ENCODE assay signal across 8 mouse cellular contexts in genomic region chr5:110386371-110387330, GRCm38 (mm10). TPM values are rescaled to one million over a fixed set of nuclear protein-coding genes. Genes with fewer than 3 reads are reported as not detected.
DNase-seq lines count a peak whose midpoint lies in the region; ATAC-seq and TF ChIP-seq lines count a peak whose summit lies in the region.
"Had no signal": no experiment of that assay in that cellular context is flagged by ENCODE, and none has a peak within 500 bp of the region (broad histone marks: within the 10 kb centered on the region; RNA-seq: fewer than 3 reads in every experiment).

No protein-coding gene starts in this region.

- no peak overlapping the region for H3K27ac ChIP-seq in intestine, postnatal 0 days (ENCODE audit: low read depth, low read length)
- H3K27ac ChIP-seq in limb, embryonic 13.5 days: peak overlapping the region; percentile 61
- H3K27ac ChIP-seq in midbrain, embryonic 13.5 days: peak overlapping the region; percentile 64

- TF ChIP-seq CTCF in intestine, postnatal 0 days (IDR thresholded peaks at IDR 0.05; ENCODE audit: low read depth): no peak

- ATAC-seq in intestine, postnatal 0 days: peak; percentile 70
- peak; percentile 92 for ATAC-seq in limb, embryonic 13.5 days (ENCODE audit: low FRiP score, low read depth)
- ATAC-seq in midbrain, embryonic 13.5 days: peak; percentile 88

- WGBS in intestine, postnatal 0 days: 2% methylated on average over 90 of the region's 90 CpGs
- WGBS in limb, embryonic 13.5 days: under 1% methylated on average over 90 of the region's 90 CpGs
- WGBS in midbrain, embryonic 13.5 days: under 1% methylated on average over 88 of the region's 90 CpGs

- H3K36me3 ChIP-seq in intestine, postnatal 0 days (ENCODE audit: control insufficient read depth, insufficient read depth): peaks cover 2% of the 10 kb centered on the region; the same call in 1 of the 2 replicates
- peaks cover 9% of the 10 kb centered on the region; the same call in 1 of the 2 replicates for H3K36me3 ChIP-seq in limb, embryonic 13.5 days
- no peaks in the 10 kb centered on the region for H3K36me3 ChIP-seq in midbrain, embryonic 13.5 days

- DNase-seq in adrenal gland, postnatal 4 days (ENCODE audit: low spot score in 2 of 2): peak; percentile 47 to 65
- DNase-seq in embryo, embryonic 11.5 days (ENCODE audit: low read depth, low spot score): peak; percentile 58
- DNase-seq in gastrocnemius, postnatal 4 days (ENCODE audit: low spot score in 2 of 2): peak; percentile 52 to 62
- DNase-seq in spleen, postnatal 36 days (ENCODE audit: low spot score in 2 of 2): peak; percentile 25 to 27

- H3K9me3 ChIP-seq in intestine, postnatal 0 days (ENCODE audit: control insufficient read depth): no peaks in the 10 kb centered on the region
- no peaks in the 10 kb centered on the region for H3K9me3 ChIP-seq in limb, embryonic 13.5 days
- no peaks in the 10 kb centered on the region for H3K9me3 ChIP-seq in midbrain, embryonic 13.5 days

- peak overlapping the region; percentile 53 for H3K4me3 ChIP-seq in intestine, postnatal 0 days (ENCODE audit: low read depth, low read length)
- H3K4me3 ChIP-seq in limb, embryonic 13.5 days: peak overlapping the region; percentile 82
- peak overlapping the region; percentile 70 for H3K4me3 ChIP-seq in midbrain, embryonic 13.5 days (replicated peaks)

- peak overlapping the region; percentile 93 for H3K4me2 ChIP-seq in intestine, postnatal 0 days (replicated peaks; ENCODE audit: low read depth)
- H3K4me2 ChIP-seq in limb, embryonic 13.5 days (replicated peaks): peak overlapping the region; percentile 74
- peak overlapping the region; percentile 57 for H3K4me2 ChIP-seq in midbrain, embryonic 13.5 days (replicated peaks)

- no peaks in the 10 kb centered on the region; the same call in 1 of the 2 replicates for H3K27me3 ChIP-seq in intestine, postnatal 0 days (replicated peaks; ENCODE audit: control insufficient read depth, insufficient read depth, low read length)
- H3K27me3 ChIP-seq in limb, embryonic 13.5 days: no peaks in the 10 kb centered on the region
- H3K27me3 ChIP-seq in midbrain, embryonic 13.5 days: no peaks in the 10 kb centered on the region

- H3K9ac ChIP-seq in intestine, postnatal 0 days (ENCODE audit: low read depth, low read length): peak overlapping the region; percentile 45
- H3K9ac ChIP-seq in limb, embryonic 13.5 days: peak overlapping the region; percentile 83
- peak overlapping the region; percentile 80 for H3K9ac ChIP-seq in midbrain, embryonic 13.5 days (replicated peaks)

- H3K4me1 ChIP-seq in intestine, postnatal 0 days (replicated peaks; ENCODE audit: control insufficient read depth, insufficient read depth, low read length): peaks cover 6% of the 10 kb centered on the region; the same call in 1 of the 2 replicates
- H3K4me1 ChIP-seq in limb, embryonic 13.5 days: peaks cover 32% of the 10 kb centered on the region
- peaks cover 41% of the 10 kb centered on the region for H3K4me1 ChIP-seq in midbrain, embryonic 13.5 days (replicated peaks)

RNA-seq across cellular contexts. Expression of gene Lrcol1, which starts 42.1 kb away (rescaled TPM):
- not detected for total RNA-seq in adrenal gland, postnatal 4 days (2021)
- total RNA-seq in gastrocnemius, postnatal 4 days (2021): not detected
- not detected in 2 replicates for polyA plus RNA-seq in intestine, postnatal 0 days (2015; fragmentation: Nextera tagmentation; extraction: Ambion mirVana)
- not detected in 2 replicates for polyA plus RNA-seq in limb, embryonic 13.5 days (2015; fragmentation: Nextera tagmentation; extraction: Ambion mirVana)
- not detected in 2 replicates for polyA plus RNA-seq in midbrain, embryonic 13.5 days (2015; fragmentation: Nextera tagmentation; extraction: Ambion mirVana)
- total RNA-seq: layer of hippocampus, adult 8-10 months had no signal

RNA-seq across cellular contexts. Expression of gene P2rx2, which starts 43.6 kb away (rescaled TPM):
- under 1 TPM; 0.84 to 0.87 TPM for total RNA-seq in adrenal gland, postnatal 4 days (2021)
- not detected for total RNA-seq in gastrocnemius, postnatal 4 days (2021)
- 1.6 TPM in 2 replicates for polyA plus RNA-seq in intestine, postnatal 0 days (2015; fragmentation: Nextera tagmentation; extraction: Ambion mirVana)
- 0.92 TPM in 2 replicates for polyA plus RNA-seq in limb, embryonic 13.5 days (2015; fragmentation: Nextera tagmentation; extraction: Ambion mirVana)
- polyA plus RNA-seq in midbrain, embryonic 13.5 days (2015; fragmentation: Nextera tagmentation; extraction: Ambion mirVana): 3.2 and 3.8 TPM in 2 replicates
